Mouse (Mus musculus) megakaryocyte, embryonic 14.5 days (primary cell): Measurements from ENCODE around the gene Phlda3.

Experiments used
- FLI1 ChIP-seq: IDR thresholded peaks from 2 replicates; pipeline ENCODE4 v1.6.1; 2012; ENCODE audit warnings: low read length, inconsistent platforms, mixed read lengths
- GATA1 ChIP-seq: IDR thresholded peaks from 3 replicates; pipeline ENCODE4 v1.6.1; 2012; ENCODE audit warnings: mixed read lengths, low read length, inconsistent platforms, borderline replicate concordance

- TF ChIP-seq GATA1 (no peak), FLI1 (no peak)
These were observed 23.9 kb downstream of the Phlda3 start for GRCm38 (mm10) chr1:135789815-135790214.
